Mouse (Mus musculus): ENCODE measurements around the gene Arhgef1.
A peak's percentile ranks its signal among the peaks of the same experiment; 100 is the strongest.

Arhgef1 gene

GRCm38 (mm10) chr7:24902630-24903443, at the start of gene Arhgef1:
Gene Arhgef1, plus strand, starts transcription at chr7:24902912.
- peak; percentile 50 to 73 for DNase-seq

DNA sequence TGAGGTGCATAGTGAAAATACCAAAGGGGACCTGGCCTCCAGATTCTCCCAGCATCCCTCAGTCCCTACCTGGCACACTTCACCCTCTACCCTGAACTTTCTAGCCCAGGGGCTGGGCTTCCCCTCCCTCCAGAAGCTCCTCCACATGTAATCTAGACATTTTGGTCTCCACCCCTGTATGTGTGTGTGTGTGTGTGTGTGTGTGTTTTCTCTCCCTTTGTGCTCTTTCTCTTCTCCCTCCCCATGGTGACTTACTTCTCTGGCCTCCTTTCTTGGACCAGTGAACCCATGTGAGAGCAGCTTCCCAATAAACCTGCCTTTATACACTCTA, 49.5 kb upstream of the Arhgef1 start:
- no peak for DNase-seq

- DNase-seq: no peak
Measured at GRCm38 (mm10) chr7:24853695-24854094, 49.0 kb upstream of the Arhgef1 start.

- no peak for DNase-seq
Measured at GRCm38 (mm10) chr7:24856460-24857120, 46.1 kb upstream of the Arhgef1 start.

DNA sequence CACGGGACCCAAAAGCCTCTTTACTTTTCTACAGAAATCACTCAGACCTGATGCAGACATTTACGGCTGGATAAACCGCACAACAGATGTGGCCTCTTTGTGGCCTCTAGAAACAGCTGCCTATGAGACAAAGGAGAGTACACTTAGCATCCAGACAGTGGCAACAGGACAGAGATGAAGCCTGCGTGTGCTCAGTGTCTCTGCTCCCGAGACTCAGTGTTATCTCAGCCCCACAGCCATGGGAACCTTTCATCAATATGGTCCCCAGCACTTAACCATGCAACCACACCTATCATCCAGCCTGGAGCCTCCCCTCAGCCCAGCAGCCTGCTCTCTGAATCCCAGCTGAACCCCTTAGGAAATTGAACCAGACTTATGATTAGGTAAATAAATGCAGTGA, 43.5 kb upstream of the Arhgef1 start:
- no peak for DNase-seq

GRCm38 (mm10) chr7:24861913-24862312, 40.8 kb upstream of the Arhgef1 start, which contains the start of gene Gm9844:
Gene Gm9844, plus strand, starts transcription at chr7:24862213.
- no peak for DNase-seq

GRCm38 (mm10) chr7:24862853-24863252, 39.9 kb upstream of the Arhgef1 start:
- DNase-seq: no peak

DNA sequence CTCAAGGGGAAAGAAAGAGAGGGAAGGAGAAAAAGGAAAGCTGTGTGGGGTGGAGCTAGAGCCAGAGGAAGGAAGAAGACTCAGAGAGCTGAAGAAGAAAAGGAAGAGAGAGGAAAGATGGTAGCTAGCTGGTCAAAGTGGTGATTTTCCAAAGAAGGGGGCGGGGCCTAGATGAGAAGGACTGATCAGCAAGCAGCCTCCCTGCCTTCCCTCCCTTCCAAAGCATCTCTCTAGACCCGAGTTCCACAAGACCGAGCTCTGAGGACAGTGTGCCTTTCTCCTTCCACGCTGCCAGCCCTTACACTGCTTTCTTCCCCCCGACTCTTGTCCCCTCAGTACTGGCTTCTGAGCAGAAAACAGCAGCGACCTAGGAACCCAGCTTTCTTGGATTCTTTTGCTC, 38.6 kb upstream of the Arhgef1 start:
- DNase-seq: no peak

- no peak for DNase-seq
Measured at GRCm38 (mm10) chr7:24869080-24869479, 33.6 kb upstream of the Arhgef1 start.

GRCm38 (mm10) chr7:24869532-24870165, 33.1 kb upstream of the Arhgef1 start, which contains the start of the genes Lypd4 and Dmrtc2:
Gene Lypd4, minus strand, starts transcription at chr7:24869941.
Gene Dmrtc2, plus strand, starts transcription at chr7:24870057.
- DNase-seq: no peak

GRCm38 (mm10) chr7:24877588-24877987, 25.1 kb upstream of the Arhgef1 start:
- DNase-seq: no peak

- DNase-seq: no peak
Measured at GRCm38 (mm10) chr7:24879620-24880019, 23.1 kb upstream of the Arhgef1 start.

- DNase-seq: no peak
Measured at GRCm38 (mm10) chr7:24882416-24883199, 20.1 kb upstream of the Arhgef1 start.

- DNase-seq: peak; percentile 99 to 100
Measured at GRCm38 (mm10) chr7:24883896-24884692, 18.6 kb upstream of the Arhgef1 start, which contains the start of gene Rps19. Gene Rps19, plus strand, starts transcription at chr7:24884371.

- DNase-seq: peak; percentile 36 to 39
Measured at GRCm38 (mm10) chr7:24884693-24885291, 17.9 kb upstream of the Arhgef1 start.

GRCm38 (mm10) chr7:24885468-24886307, 17.0 kb upstream of the Arhgef1 start:
- no peak for DNase-seq

- peak in 1 of 2 experiments; percentile 56 for DNase-seq
Measured at GRCm38 (mm10) chr7:24886308-24886633, 16.4 kb upstream of the Arhgef1 start.

GRCm38 (mm10) chr7:24887096-24887495, 15.6 kb upstream of the Arhgef1 start:
- DNase-seq: no peak

- DNase-seq: peak; percentile 80 to 89
Measured at GRCm38 (mm10) chr7:24889431-24890220, 13.1 kb upstream of the Arhgef1 start.

All from kidney, adult 8-10 months (tissue).